Mouse (Mus musculus): ENCODE data around the gene Htr1f.

GRCm38 (mm10) chr16:64907112-64907511, 198.5 kb downstream of the Htr1f start:
- TF ChIP-seq CTCF (IDR thresholded peaks at IDR 0.05; ENCODE audit: low read depth, low read length) (no peak), POLR2A (IDR thresholded peaks at IDR 0.05; ENCODE audit: extremely low read depth, insufficient read depth, low read length) (no peak)
